Mouse (Mus musculus) forelimb bud, embryonic 11.5 days (tissue): Measurements from ENCODE around the gene Ina.
A peak's percentile ranks its signal among the peaks of the same experiment; 100 is the strongest.

ENCODE experiments used
- DNase-seq: peaks from one replicate; pipeline ENCODE4 v3.0.0-alpha.2; 2012; ENCODE audit warnings: low read depth, low spot score

Ina gene

GRCm38 (mm10) chr19:47050271-47051032 lies 36.0 kb downstream of the Ina start, which contains the start of gene Pcgf6:
Gene Pcgf6, minus strand, starts transcription at chr19:47050906.
- peak; percentile 88 for DNase-seq

GRCm38 (mm10) chr19:47052927-47053326 lies 38.4 kb downstream of the Ina start:
- no peak for DNase-seq

GRCm38 (mm10) chr19:47053471-47053870 lies 39.0 kb downstream of the Ina start:
- no peak for DNase-seq

- DNase-seq = no peak
These were observed 43.2 kb downstream of the Ina start for GRCm38 (mm10) chr19:47057684-47058083.

- DNase-seq = no peak
These were observed 51.4 kb downstream of the Ina start for GRCm38 (mm10) chr19:47065860-47066259.

- DNase-seq = peak; percentile 97
These were observed 52.8 kb downstream of the Ina start, which contains the start of gene Taf5 for GRCm38 (mm10) chr19:47067096-47067882. Gene Taf5, plus strand, starts transcription at chr19:47067746.

- DNase-seq = peak; percentile 76
These were observed 53.6 kb downstream of the Ina start for GRCm38 (mm10) chr19:47067924-47068611.
